Mouse (Mus musculus): ENCODE results near the gene Pnmal1. TPM values are rescaled to one million over a fixed set of nuclear protein-coding genes. Genes with fewer than 3 reads are reported as not detected.

The Pnmal1 gene
- polyA plus RNA-seq, 1 experiment from 2014 or later: 0.46 TPM

DNA sequence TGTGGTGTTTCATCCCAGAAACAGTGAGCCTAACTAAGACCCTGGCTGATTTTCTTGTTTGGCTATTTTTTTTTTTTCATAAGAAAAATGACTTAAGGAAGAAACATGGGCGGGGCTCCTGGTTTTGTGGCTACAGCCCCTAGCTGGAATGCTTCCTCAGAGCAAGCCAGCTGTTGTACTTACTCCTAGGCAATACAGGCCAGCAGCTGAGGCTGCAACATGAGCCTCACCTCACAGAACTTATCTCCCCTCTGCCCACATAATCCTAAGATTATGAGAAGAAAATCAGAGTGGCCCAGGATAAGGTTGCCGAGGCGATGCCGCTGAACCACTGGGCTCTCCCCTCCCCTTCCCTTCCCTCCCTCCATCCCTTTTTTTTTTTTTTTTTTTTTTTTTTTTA is 3.8 kb upstream of the Pnmal1 start:
- H3K4me1 ChIP-seq (ENCODE audit: control insufficient read depth, insufficient read depth, low read length): peaks cover 2% of the 10 kb centered on the region; the same call in 1 of the 2 replicates
- H3K9ac ChIP-seq (ENCODE audit: low read depth, low read length): no peak overlapping the region
- H3K27ac ChIP-seq (ENCODE audit: low read depth, low read length): no peak overlapping the region
- no peak for ATAC-seq (replicated peaks; ENCODE audit: insufficient number of reproducible peaks, low FRiP score, low TSS enrichment)
- no peaks in the 10 kb centered on the region for H3K9me3 ChIP-seq (replicated peaks; ENCODE audit: control insufficient read depth, low read length)
- H3K4me3 ChIP-seq (ENCODE audit: low read depth, low read length): no peak overlapping the region
- H3K4me2 ChIP-seq: no peak overlapping the region
- no peaks in the 10 kb centered on the region for H3K36me3 ChIP-seq (ENCODE audit: control insufficient read depth, insufficient read depth, low read length)
- peaks cover 5% of the 10 kb centered on the region for H3K27me3 ChIP-seq (ENCODE audit: control insufficient read depth, insufficient read depth, low read length)
- WGBS (ENCODE audit: insufficient replicate concordance): 56% methylated on average over 4 of the region's 4 CpGs

- ATAC-seq (replicated peaks; ENCODE audit: insufficient number of reproducible peaks, low FRiP score, low TSS enrichment): no peak
- no peaks in the 10 kb centered on the region for H3K9me3 ChIP-seq (replicated peaks; ENCODE audit: control insufficient read depth, low read length)
- no peaks in the 10 kb centered on the region; the same call in 1 of the 2 replicates for H3K4me1 ChIP-seq (ENCODE audit: control insufficient read depth, insufficient read depth, low read length)
- H3K36me3 ChIP-seq (ENCODE audit: control insufficient read depth, insufficient read depth, low read length): no peaks in the 10 kb centered on the region
- WGBS (ENCODE audit: insufficient replicate concordance): 67% methylated on average over 15 of the region's 15 CpGs
- H3K27me3 ChIP-seq (ENCODE audit: control insufficient read depth, insufficient read depth, low read length): peaks cover 5% of the 10 kb centered on the region
- H3K27ac ChIP-seq (ENCODE audit: low read depth, low read length): no peak overlapping the region
- H3K4me3 ChIP-seq (ENCODE audit: low read depth, low read length): no peak overlapping the region
- no peak overlapping the region for H3K4me2 ChIP-seq
- H3K9ac ChIP-seq (ENCODE audit: low read depth, low read length): no peak overlapping the region
Observed at GRCm38 (mm10) chr7:16956410-16957265, 2.8 kb upstream of the Pnmal1 start.

GRCm38 (mm10) chr7:16961678-16962077 is 2.2 kb downstream of the Pnmal1 start:
- no peak overlapping the region for H3K4me3 ChIP-seq (ENCODE audit: low read depth, low read length)
- WGBS (ENCODE audit: insufficient replicate concordance): 66% methylated on average over 5 of the region's 5 CpGs
- H3K9me3 ChIP-seq (replicated peaks; ENCODE audit: control insufficient read depth, low read length): no peaks in the 10 kb centered on the region
- no peaks in the 10 kb centered on the region for H3K36me3 ChIP-seq (ENCODE audit: control insufficient read depth, insufficient read depth, low read length)
- no peak overlapping the region for H3K9ac ChIP-seq (ENCODE audit: low read depth, low read length)
- H3K27ac ChIP-seq (ENCODE audit: low read depth, low read length): no peak overlapping the region
- H3K4me2 ChIP-seq: no peak overlapping the region
- H3K4me1 ChIP-seq (ENCODE audit: control insufficient read depth, insufficient read depth, low read length): no peaks in the 10 kb centered on the region; the same call in 1 of the 2 replicates
- peaks cover 5% of the 10 kb centered on the region for H3K27me3 ChIP-seq (ENCODE audit: control insufficient read depth, insufficient read depth, low read length)
- ATAC-seq (replicated peaks; ENCODE audit: insufficient number of reproducible peaks, low FRiP score, low TSS enrichment): no peak

DNA sequence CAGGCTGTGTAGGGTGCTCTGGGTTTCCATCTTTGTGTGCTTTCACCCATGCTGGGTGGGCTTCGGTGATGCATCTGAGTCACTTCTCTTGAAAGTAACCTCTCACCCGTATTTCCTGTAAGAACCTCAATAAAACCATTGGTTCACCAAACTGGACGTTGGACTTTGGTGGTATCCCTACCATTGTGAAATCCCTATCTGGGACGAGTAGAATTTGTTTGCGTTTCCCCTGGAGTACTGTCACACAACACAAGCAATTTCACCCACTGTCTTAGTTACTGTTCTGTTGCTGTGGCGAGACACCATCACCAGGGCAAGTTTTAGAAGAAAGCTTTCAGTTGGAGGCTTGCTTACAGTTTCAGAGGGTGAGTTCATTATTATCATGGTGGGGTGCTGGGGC is 8.9 kb downstream of the Pnmal1 start:
- no peak for ATAC-seq (replicated peaks; ENCODE audit: insufficient number of reproducible peaks, low FRiP score, low TSS enrichment)
- H3K4me1 ChIP-seq (ENCODE audit: control insufficient read depth, insufficient read depth, low read length): 0 out of 2 replicates have a peak, but pooled peaks cover 5% of the 10 kb centered on the region
- no peaks in the 10 kb centered on the region for H3K27me3 ChIP-seq (ENCODE audit: control insufficient read depth, insufficient read depth, low read length)
- 83% methylated on average over 6 of the region's 6 CpGs for WGBS (ENCODE audit: insufficient replicate concordance)
- no peak overlapping the region for H3K4me2 ChIP-seq
- H3K27ac ChIP-seq (ENCODE audit: low read depth, low read length): no peak overlapping the region
- no peak overlapping the region for H3K9ac ChIP-seq (ENCODE audit: low read depth, low read length)
- H3K4me3 ChIP-seq (ENCODE audit: low read depth, low read length): no peak overlapping the region
- no peaks in the 10 kb centered on the region for H3K36me3 ChIP-seq (ENCODE audit: control insufficient read depth, insufficient read depth, low read length)
- no peaks in the 10 kb centered on the region for H3K9me3 ChIP-seq (replicated peaks; ENCODE audit: control insufficient read depth, low read length)

DNA sequence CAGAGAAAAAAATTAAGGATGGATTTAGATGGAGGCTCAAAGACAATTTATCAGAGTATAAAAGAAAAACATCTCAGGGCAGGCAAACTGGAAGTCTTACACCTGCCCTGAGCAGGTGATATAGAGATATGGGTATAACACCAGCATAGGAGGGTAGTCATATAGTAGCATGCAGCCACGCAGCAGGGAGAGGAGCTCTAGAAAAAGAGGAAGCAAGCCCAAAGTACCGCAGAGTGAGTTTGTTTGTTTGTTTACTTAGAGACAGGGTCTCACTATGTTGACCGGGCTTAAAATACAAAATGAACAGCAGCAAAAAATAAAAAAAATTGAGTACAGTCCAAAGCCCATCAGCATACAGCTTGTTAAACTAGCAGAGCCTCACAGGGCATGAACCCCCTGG is 11.7 kb downstream of the Pnmal1 start:
- 82% methylated on average over 3 of the region's 3 CpGs for WGBS (ENCODE audit: insufficient replicate concordance)
- no peak for ATAC-seq (replicated peaks; ENCODE audit: insufficient number of reproducible peaks, low FRiP score, low TSS enrichment)
- H3K4me1 ChIP-seq (ENCODE audit: control insufficient read depth, insufficient read depth, low read length): 0 out of 2 replicates have a peak, but pooled peaks cover 5% of the 10 kb centered on the region
- no peak overlapping the region for H3K9ac ChIP-seq (ENCODE audit: low read depth, low read length)
- no peaks in the 10 kb centered on the region for H3K27me3 ChIP-seq (ENCODE audit: control insufficient read depth, insufficient read depth, low read length)
- no peak overlapping the region for H3K27ac ChIP-seq (ENCODE audit: low read depth, low read length)
- H3K36me3 ChIP-seq (ENCODE audit: control insufficient read depth, insufficient read depth, low read length): no peaks in the 10 kb centered on the region
- no peak overlapping the region for H3K4me2 ChIP-seq
- H3K4me3 ChIP-seq (ENCODE audit: low read depth, low read length): no peak overlapping the region
- no peaks in the 10 kb centered on the region for H3K9me3 ChIP-seq (replicated peaks; ENCODE audit: control insufficient read depth, low read length)

DNA sequence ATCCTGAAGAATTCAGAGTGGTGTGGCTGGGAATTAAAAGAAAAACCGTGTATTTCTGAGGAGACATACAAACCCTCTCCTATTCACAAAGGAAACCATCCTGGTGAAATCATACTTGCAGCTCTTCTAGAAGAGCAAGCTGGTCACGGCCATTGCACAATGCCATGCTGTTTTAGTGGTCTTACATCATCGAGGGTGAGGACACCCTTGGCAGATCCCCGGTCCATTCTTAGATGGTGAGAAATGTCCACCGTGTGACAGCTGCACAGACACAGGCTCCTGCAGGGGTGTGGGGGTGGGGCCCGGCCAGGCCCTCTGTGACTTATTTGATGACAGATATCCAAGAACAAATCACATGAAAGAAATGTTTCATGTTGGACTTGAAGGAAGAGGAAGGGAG is 14.5 kb downstream of the Pnmal1 start:
- 0 out of 2 replicates have a peak, but pooled peaks have one; percentile 33 for ATAC-seq (replicated peaks; ENCODE audit: insufficient number of reproducible peaks, low FRiP score, low TSS enrichment)
- peaks cover 9% of the 10 kb centered on the region; the same call in 1 of the 2 replicates for H3K4me1 ChIP-seq (ENCODE audit: control insufficient read depth, insufficient read depth, low read length)
- H3K9ac ChIP-seq (ENCODE audit: low read depth, low read length): no peak overlapping the region
- H3K27ac ChIP-seq (ENCODE audit: low read depth, low read length): peak overlapping the region; percentile 41; the same call in 1 of the 2 replicates
- no peak overlapping the region; the same call in 1 of the 2 replicates for H3K4me2 ChIP-seq
- no peaks in the 10 kb centered on the region for H3K36me3 ChIP-seq (ENCODE audit: control insufficient read depth, insufficient read depth, low read length)
- H3K9me3 ChIP-seq (replicated peaks; ENCODE audit: control insufficient read depth, low read length): no peaks in the 10 kb centered on the region
- no peak overlapping the region for H3K4me3 ChIP-seq (ENCODE audit: low read depth, low read length)
- H3K27me3 ChIP-seq (ENCODE audit: control insufficient read depth, insufficient read depth, low read length): no peaks in the 10 kb centered on the region
- 49% methylated on average over 6 of the region's 6 CpGs for WGBS (ENCODE audit: insufficient replicate concordance)

DNA sequence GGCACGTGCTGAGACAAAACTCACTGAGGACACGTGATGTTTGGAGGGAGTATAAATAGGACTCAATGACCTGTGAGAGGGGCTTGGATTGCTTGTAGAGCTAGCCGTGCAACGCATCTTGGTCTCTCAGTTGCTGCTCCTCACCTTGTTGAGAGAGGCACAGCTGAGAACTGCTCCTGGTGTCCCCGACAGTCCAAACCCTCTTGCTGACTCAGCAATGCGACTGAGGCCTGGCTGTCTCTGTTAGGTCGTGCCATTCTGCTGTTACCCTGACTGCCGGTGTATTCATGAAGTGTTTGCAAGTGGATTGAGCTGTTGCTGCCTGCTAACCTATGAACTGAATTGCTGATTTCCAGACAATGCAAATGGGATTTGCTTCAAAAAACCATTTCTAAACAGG is 16.8 kb downstream of the Pnmal1 start:
- Histone ChIP-seq H3K36me3 (ENCODE audit: control insufficient read depth, insufficient read depth, low read length) (no peaks in the 10 kb centered on the region), H3K4me2 (no peak overlapping the region), H3K4me3 (ENCODE audit: low read depth, low read length) (no peak overlapping the region), H3K4me1 (ENCODE audit: control insufficient read depth, insufficient read depth, low read length) (peaks cover 12% of the 10 kb centered on the region), H3K9ac (ENCODE audit: low read depth, low read length) (no peak overlapping the region), H3K9me3 (replicated peaks; ENCODE audit: control insufficient read depth, low read length) (no peaks in the 10 kb centered on the region), H3K27me3 (ENCODE audit: control insufficient read depth, insufficient read depth, low read length) (no peaks in the 10 kb centered on the region), H3K27ac (ENCODE audit: low read depth, low read length) (no peak overlapping the region)
- WGBS (ENCODE audit: insufficient replicate concordance): 49% methylated on average over 8 of the region's 8 CpGs
- no peak for ATAC-seq (replicated peaks; ENCODE audit: insufficient number of reproducible peaks, low FRiP score, low TSS enrichment)

GRCm38 (mm10) chr7:16978173-16978572 is 18.7 kb downstream of the Pnmal1 start:
- ATAC-seq (replicated peaks; ENCODE audit: insufficient number of reproducible peaks, low FRiP score, low TSS enrichment): no peak
- peaks cover 17% of the 10 kb centered on the region for H3K4me1 ChIP-seq (ENCODE audit: control insufficient read depth, insufficient read depth, low read length)
- H3K27me3 ChIP-seq (ENCODE audit: control insufficient read depth, insufficient read depth, low read length): no peaks in the 10 kb centered on the region
- no peak overlapping the region for H3K9ac ChIP-seq (ENCODE audit: low read depth, low read length)
- H3K4me3 ChIP-seq (ENCODE audit: low read depth, low read length): no peak overlapping the region
- WGBS (ENCODE audit: insufficient replicate concordance): 56% methylated on average over 6 of the region's 6 CpGs
- H3K4me2 ChIP-seq: no peak overlapping the region
- no peaks in the 10 kb centered on the region for H3K9me3 ChIP-seq (replicated peaks; ENCODE audit: control insufficient read depth, low read length)
- no peaks in the 10 kb centered on the region for H3K36me3 ChIP-seq (ENCODE audit: control insufficient read depth, insufficient read depth, low read length)
- no peak overlapping the region for H3K27ac ChIP-seq (ENCODE audit: low read depth, low read length)

DNA sequence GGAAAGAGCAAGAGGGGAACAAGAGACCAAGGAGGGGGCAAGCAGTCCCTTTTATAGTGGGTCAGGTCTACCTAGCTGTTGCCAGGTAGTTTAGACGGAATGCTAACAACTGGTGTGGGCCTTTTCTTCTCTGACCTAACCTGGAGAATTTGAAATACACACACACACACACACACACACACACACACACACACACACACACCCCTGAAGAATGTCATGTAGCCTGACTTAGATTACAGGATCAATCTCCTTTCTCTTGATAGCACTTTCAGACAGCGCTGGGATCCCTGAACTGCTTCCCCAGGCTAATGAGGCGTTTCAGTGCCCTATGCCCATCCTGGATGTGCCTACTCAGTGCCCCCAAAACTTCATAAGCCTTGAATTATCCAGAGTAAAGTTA is 19.1 kb downstream of the Pnmal1 start:
- 89% methylated on average over 3 of the region's 3 CpGs for WGBS (ENCODE audit: insufficient replicate concordance)
- ATAC-seq (replicated peaks; ENCODE audit: insufficient number of reproducible peaks, low FRiP score, low TSS enrichment): no peak
- no peak overlapping the region for H3K4me3 ChIP-seq (ENCODE audit: low read depth, low read length)
- no peaks in the 10 kb centered on the region for H3K36me3 ChIP-seq (ENCODE audit: control insufficient read depth, insufficient read depth, low read length)
- no peaks in the 10 kb centered on the region for H3K9me3 ChIP-seq (replicated peaks; ENCODE audit: control insufficient read depth, low read length)
- no peaks in the 10 kb centered on the region for H3K27me3 ChIP-seq (ENCODE audit: control insufficient read depth, insufficient read depth, low read length)
- H3K4me1 ChIP-seq (ENCODE audit: control insufficient read depth, insufficient read depth, low read length): peaks cover 19% of the 10 kb centered on the region
- no peak overlapping the region for H3K9ac ChIP-seq (ENCODE audit: low read depth, low read length)
- no peak overlapping the region for H3K27ac ChIP-seq (ENCODE audit: low read depth, low read length)
- no peak overlapping the region for H3K4me2 ChIP-seq

All from heart, embryonic 11.5 days (tissue).